Mouse (Mus musculus) G1E (cell line): ENCODE data around the gene Mdm2.

Experiments
- CTCF ChIP-seq: IDR thresholded peaks from 2 replicates; pipeline ENCODE4 v1.5.1; 2012; ENCODE audit warnings: low read depth, low read length, inconsistent platforms, mixed read lengths
- GATA1 ChIP-seq: IDR thresholded peaks from 2 replicates; pipeline ENCODE4 v1.6.1; 2012; ENCODE audit warnings: borderline replicate concordance, low read length, inconsistent platforms, mixed read lengths
- TAL1 ChIP-seq: conservative IDR thresholded peaks from 2 replicates; pipeline ENCODE4 v1.6.1; 2012; ENCODE audit warnings: low read depth, low read length, inconsistent platforms, mixed read lengths

- no peak for TF ChIP-seq CTCF
- no peak for TF ChIP-seq GATA1
- no peak for TF ChIP-seq TAL1
Measured at GRCm38 (mm10) chr10:117690101-117690352, 20.5 kb downstream of the Mdm2 start.
